Mouse (Mus musculus): Measurements from ENCODE around the gene Sec62. TPM values are rescaled to one million over a fixed set of nuclear protein-coding genes. Genes with fewer than 3 reads are reported as not detected.
"Not testable (repeated sequence)": the region's sequence is repeated elsewhere in the genome, so short reads cannot be mapped to it uniquely, and the experiment has no call there.

Gene Sec62
- polyA plus RNA-seq, 1 experiment from 2014 or later, result 47.0 TPM

GRCm38 (mm10) chr3:30853596-30853995 is 60.9 kb downstream of the Sec62 start:
- Histone ChIP-seq H3K27me3 (ENCODE audit: low read depth, poor library complexity, severe bottlenecking) (peaks cover 48% of the 10 kb centered on the region), H3K9me3 (replicated peaks) (no peaks in the 10 kb centered on the region), H3K4me1 (peaks cover 7% of the 10 kb centered on the region), H3K27ac (no peak overlapping the region), H3K36me3 (no peaks in the 10 kb centered on the region), H3K4me3 (no peak overlapping the region)
- no peak for DNase-seq (ENCODE audit: low spot score)
- WGBS, result 89% methylated on average over 5 of the region's 5 CpGs

DNA sequence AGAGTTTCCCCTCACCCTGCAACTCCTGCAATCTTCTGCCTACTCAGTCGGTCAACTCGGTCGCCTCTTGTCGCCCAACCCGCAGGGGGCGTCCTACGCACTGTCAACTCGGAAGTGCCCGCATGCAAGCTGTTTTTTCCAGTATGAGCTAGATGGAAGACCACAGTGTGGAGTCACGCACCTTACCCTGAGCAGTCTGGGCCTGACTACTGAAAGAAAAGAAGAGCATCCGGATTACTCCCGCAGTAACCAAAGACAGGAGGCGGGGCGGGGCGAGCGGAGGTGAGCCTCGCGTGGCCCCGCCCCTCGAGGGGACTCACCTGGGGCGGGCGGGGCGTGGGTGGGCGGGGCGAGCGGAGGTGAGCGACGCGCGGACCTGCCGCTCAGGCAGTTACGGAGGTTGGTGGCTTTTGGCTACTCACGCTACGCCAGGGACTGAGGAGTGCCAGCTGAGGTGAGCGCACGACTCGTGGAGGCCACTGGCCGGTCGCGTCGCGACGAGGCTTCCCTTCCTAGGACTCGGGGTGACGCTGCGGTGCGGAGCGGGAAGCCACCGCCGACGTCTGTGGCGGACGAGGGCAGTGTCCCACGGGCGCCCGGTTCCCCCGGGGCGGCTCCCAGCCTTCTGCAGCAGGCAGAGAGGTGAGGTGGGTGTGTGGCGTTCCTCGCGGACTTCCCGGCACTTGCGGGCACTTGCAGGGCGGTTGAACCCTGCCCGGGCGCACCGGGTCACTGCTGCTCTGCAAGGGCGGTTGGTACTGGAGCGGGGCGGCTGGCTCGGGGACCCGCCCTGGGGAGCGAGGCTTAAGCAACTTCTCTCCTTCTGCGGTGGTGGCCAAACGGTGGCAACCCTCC is 63.2 kb downstream of the Sec62 start, which contains the start of gene Gpr160:
Gene Gpr160, plus strand, starts transcription at position 347 of the 855 bp plus-strand sequence.
- H3K36me3 ChIP-seq, result no peaks in the 10 kb centered on the region
- WGBS, result under 1% methylated on average over 75 of the region's 75 CpGs
- DNase-seq (ENCODE audit: low spot score), result peak; percentile 63
- peak within 1 kb of the TSS; percentile 64 for H3K4me3 ChIP-seq
- no peaks in the 10 kb centered on the region for H3K9me3 ChIP-seq (replicated peaks)
- peaks cover 7% of the 10 kb centered on the region for H3K4me1 ChIP-seq
- H3K27me3 ChIP-seq (ENCODE audit: low read depth, poor library complexity, severe bottlenecking), result peaks cover 48% of the 10 kb centered on the region
- H3K27ac ChIP-seq, result peak within 1 kb of the TSS; percentile 56

- not testable (repeated sequence) for DNase-seq (ENCODE audit: low spot score); H3K36me3 ChIP-seq; H3K27ac ChIP-seq; H3K4me3 ChIP-seq; H3K4me1 ChIP-seq; H3K9me3 ChIP-seq (replicated peaks)
- H3K27me3 ChIP-seq (ENCODE audit: low read depth, poor library complexity, severe bottlenecking), result peaks cover 37% of the 10 kb centered on the region
- WGBS, result 90% methylated on average over 8 of the region's 8 CpGs
Observed at GRCm38 (mm10) chr3:30859599-30859998, 66.9 kb downstream of the Sec62 start.

DNA sequence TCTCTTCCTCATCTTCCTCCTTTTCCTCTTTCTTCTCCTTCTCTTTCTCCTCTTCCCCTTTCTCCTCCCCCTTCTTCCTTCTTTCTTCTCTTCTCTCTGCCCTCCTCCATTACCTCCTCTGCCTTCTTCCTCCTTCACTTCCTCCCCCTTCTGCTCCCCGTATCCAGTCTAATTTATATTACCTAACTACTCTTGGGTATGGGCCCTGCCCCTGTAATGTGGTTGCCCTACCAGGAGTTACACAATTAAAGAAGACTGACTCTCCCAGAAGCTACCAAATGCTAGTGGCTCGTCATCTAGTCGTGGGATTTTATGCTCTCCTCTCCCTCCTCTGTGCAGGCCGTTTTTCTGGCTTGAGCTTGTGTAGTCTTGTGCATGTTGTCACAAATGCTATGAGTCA is 68.0 kb downstream of the Sec62 start:
- no peak for DNase-seq (ENCODE audit: low spot score)
- Histone ChIP-seq H3K4me1 (peaks cover 7% of the 10 kb centered on the region), H3K4me3 (no peak overlapping the region), H3K36me3 (no peaks in the 10 kb centered on the region), H3K27ac (no peak overlapping the region), H3K9me3 (replicated peaks) (no peaks in the 10 kb centered on the region), H3K27me3 (ENCODE audit: low read depth, poor library complexity, severe bottlenecking) (peaks cover 26% of the 10 kb centered on the region)
- 87% methylated on average over 4 of the region's 4 CpGs for WGBS

- no peaks in the 10 kb centered on the region for H3K36me3 ChIP-seq
- H3K27me3 ChIP-seq (ENCODE audit: low read depth, poor library complexity, severe bottlenecking), result no peaks in the 10 kb centered on the region
- H3K4me3 ChIP-seq, result no peak overlapping the region
- 71% methylated on average over 5 of the region's 5 CpGs for WGBS
- DNase-seq (ENCODE audit: low spot score), result no peak
- H3K27ac ChIP-seq, result no peak overlapping the region
- no peaks in the 10 kb centered on the region for H3K4me1 ChIP-seq
- H3K9me3 ChIP-seq (replicated peaks), result no peaks in the 10 kb centered on the region
Observed at GRCm38 (mm10) chr3:30863712-30864435, 71.2 kb downstream of the Sec62 start.

DNA sequence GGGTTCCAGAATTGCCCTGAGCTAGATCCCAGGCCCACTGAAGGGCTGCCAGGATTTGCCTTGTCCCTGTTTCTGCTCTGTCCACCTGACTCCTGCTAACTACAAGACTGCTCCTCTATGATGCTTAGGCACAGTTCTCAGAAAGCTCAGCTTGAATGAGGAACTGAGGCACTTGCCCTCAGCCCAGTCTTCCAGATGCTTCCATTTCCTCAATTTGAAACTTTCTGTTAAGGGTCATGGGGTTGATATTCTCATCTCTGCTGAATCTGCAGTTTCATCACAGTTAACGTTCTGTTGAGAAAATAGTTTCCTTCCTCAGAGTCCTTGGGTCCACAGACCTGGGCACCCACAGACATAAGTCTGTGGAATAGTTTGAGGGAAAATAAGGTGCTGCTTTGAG is 72.0 kb downstream of the Sec62 start:
- H3K27ac ChIP-seq, result no peak overlapping the region
- 82% methylated on average over 1 of the region's 1 CpGs for WGBS
- DNase-seq (ENCODE audit: low spot score), result no peak
- H3K27me3 ChIP-seq (ENCODE audit: low read depth, poor library complexity, severe bottlenecking), result no peaks in the 10 kb centered on the region
- no peaks in the 10 kb centered on the region for H3K4me1 ChIP-seq
- no peaks in the 10 kb centered on the region for H3K9me3 ChIP-seq (replicated peaks)
- H3K36me3 ChIP-seq, result no peaks in the 10 kb centered on the region
- H3K4me3 ChIP-seq, result no peak overlapping the region

DNA sequence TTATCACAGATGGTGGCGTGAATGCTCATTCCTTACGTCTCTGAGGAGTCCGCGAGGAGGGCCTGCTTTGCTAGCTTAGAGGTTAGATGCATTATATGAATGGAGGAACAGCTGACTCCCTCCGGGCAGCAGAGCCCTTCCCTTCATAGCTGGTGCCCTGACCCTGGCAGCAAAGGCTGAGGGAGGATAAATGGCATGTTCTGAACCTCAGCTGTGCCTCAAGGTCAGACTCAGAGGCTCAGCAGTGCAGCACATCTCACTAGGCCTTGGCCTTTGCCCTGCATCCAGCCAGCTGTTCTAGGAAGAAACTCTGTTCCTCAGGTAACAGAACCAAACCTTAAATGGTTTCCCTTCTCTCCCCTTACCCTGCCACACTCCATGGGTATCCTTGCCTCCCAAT is 75.5 kb downstream of the Sec62 start:
- DNase-seq (ENCODE audit: low spot score), result no peak
- no peaks in the 10 kb centered on the region for H3K4me1 ChIP-seq
- H3K9me3 ChIP-seq (replicated peaks), result no peaks in the 10 kb centered on the region
- H3K27me3 ChIP-seq (ENCODE audit: low read depth, poor library complexity, severe bottlenecking), result no peaks in the 10 kb centered on the region
- no peaks in the 10 kb centered on the region for H3K36me3 ChIP-seq
- WGBS, result 83% methylated on average over 5 of the region's 5 CpGs
- no peak overlapping the region for H3K4me3 ChIP-seq
- H3K27ac ChIP-seq, result no peak overlapping the region

GRCm38 (mm10) chr3:30868625-30869024 is 76.0 kb downstream of the Sec62 start:
- no peaks in the 10 kb centered on the region for H3K4me1 ChIP-seq
- H3K9me3 ChIP-seq (replicated peaks), result no peaks in the 10 kb centered on the region
- no peaks in the 10 kb centered on the region for H3K27me3 ChIP-seq (ENCODE audit: low read depth, poor library complexity, severe bottlenecking)
- H3K36me3 ChIP-seq, result no peaks in the 10 kb centered on the region
- H3K27ac ChIP-seq, result no peak overlapping the region
- DNase-seq (ENCODE audit: low spot score), result no peak
- 77% methylated on average over 5 of the region's 5 CpGs for WGBS
- H3K4me3 ChIP-seq, result no peak overlapping the region

DNA sequence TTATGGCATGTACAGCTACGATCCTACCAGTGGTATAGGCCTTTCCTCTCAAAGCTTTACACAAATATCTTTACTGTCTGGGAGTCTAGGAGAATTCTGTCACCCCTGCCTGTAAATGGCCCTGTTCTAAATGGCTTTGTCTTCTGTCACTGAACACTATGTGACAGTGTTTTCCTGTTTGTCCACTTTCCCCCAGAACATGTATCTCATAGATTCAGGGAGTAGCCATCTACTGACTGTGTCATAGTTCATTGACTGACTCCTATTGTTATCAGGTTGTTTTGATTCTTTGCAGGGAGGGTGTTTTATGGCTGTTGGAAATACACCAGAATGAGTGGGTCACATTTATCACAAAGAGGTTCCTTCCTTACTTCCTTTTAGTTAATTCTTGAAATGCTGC is 77.3 kb downstream of the Sec62 start:
- WGBS, result 82% methylated on average over 1 of the region's 1 CpGs
- no peaks in the 10 kb centered on the region for H3K27me3 ChIP-seq (ENCODE audit: low read depth, poor library complexity, severe bottlenecking)
- no peak overlapping the region for H3K4me3 ChIP-seq
- no peak for DNase-seq (ENCODE audit: low spot score)
- no peaks in the 10 kb centered on the region for H3K4me1 ChIP-seq
- H3K27ac ChIP-seq, result no peak overlapping the region
- H3K36me3 ChIP-seq, result no peaks in the 10 kb centered on the region
- H3K9me3 ChIP-seq (replicated peaks), result no peaks in the 10 kb centered on the region

Other genes with a start within 250 kb of the Sec62 start
- 167 and 217 TPM in 2 replicates for gene Mecom, start 244.9 kb upstream of the Sec62 start, polyA plus RNA-seq (2016; fragmentation: Nextera tagmentation; extraction: Ambion mirVana)
- 0.08 TPM in 1 of 2 replicates, not detected in the other for gene Actrt3, start 192.9 kb upstream of the Sec62 start, polyA plus RNA-seq (2016; fragmentation: Nextera tagmentation; extraction: Ambion mirVana)
- gene Mynn, start 190.8 kb upstream of the Sec62 start, polyA plus RNA-seq (2016; fragmentation: Nextera tagmentation; extraction: Ambion mirVana), result 27.1 and 32.2 TPM in 2 replicates
- not detected in 2 replicates for gene Lrriq4, start 148.4 kb upstream of the Sec62 start, polyA plus RNA-seq (2016; fragmentation: Nextera tagmentation; extraction: Ambion mirVana)
- 1.9 and 2.8 TPM in 2 replicates for gene Lrrc34, start 145.0 kb upstream of the Sec62 start, polyA plus RNA-seq (2016; fragmentation: Nextera tagmentation; extraction: Ambion mirVana)
- gene Lrrc31, start 93.0 kb upstream of the Sec62 start, polyA plus RNA-seq (2016; fragmentation: Nextera tagmentation; extraction: Ambion mirVana), result not detected in 2 replicates
- gene Samd7, start 46.6 kb upstream of the Sec62 start, polyA plus RNA-seq (2016; fragmentation: Nextera tagmentation; extraction: Ambion mirVana), result not detected in 2 replicates
- gene Gpr160, start 63.1 kb downstream of the Sec62 start, polyA plus RNA-seq (2016; fragmentation: Nextera tagmentation; extraction: Ambion mirVana), result 0.16 and 0.45 TPM in 2 replicates
- 4.7 and 5.4 TPM in 2 replicates for gene Phc3, start 176.5 kb downstream of the Sec62 start, polyA plus RNA-seq (2016; fragmentation: Nextera tagmentation; extraction: Ambion mirVana)
- 33.8 and 37.7 TPM in 2 replicates for gene Prkci, start 202.9 kb downstream of the Sec62 start, polyA plus RNA-seq (2016; fragmentation: Nextera tagmentation; extraction: Ambion mirVana)